Mouse (Mus musculus): ENCODE data around the gene Tlr5. TPM values are rescaled to one million over a fixed set of nuclear protein-coding genes. Genes with fewer than 3 reads are reported as not detected.

The Tlr5 gene
- total and polyA plus RNA-seq, 3 experiments = not detected

DNA sequence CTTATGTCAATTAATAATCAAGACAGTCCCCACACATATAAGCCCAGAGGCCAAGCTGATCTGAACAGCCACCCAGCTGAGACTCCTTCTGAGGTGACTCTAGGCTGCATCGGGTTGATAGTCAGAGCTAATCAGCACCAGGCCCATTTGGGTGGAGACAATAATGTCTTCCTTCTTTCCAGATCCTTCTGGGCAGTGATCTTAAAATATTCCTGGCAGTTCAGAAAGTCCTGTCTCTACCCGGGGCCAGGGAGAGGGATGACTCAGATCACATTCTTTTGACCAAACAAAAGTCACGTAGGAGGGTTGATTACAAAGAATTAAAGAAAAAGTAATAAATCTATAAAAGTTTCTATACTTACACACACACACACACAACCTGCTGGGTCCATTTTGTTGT, 10.7 kb upstream of the Tlr5 start:
- Histone ChIP-seq H3K27me3 (ENCODE audit: control insufficient read depth in 1 of 2, insufficient read depth in 2 of 2, low read length in 2 of 2) (no peaks in the 10 kb centered on the region; a peak in 1 of 4 replicates), H3K27ac (ENCODE audit: control insufficient read depth, low read depth, low read length) (no peak overlapping the region), H3K4me1 (ENCODE audit: control insufficient read depth in 1 of 2, insufficient read depth in 2 of 2, low read length in 2 of 2) (no peaks in the 10 kb centered on the region), H3K9me3 (replicated peaks; ENCODE audit: insufficient read depth, low read length) (no peaks in the 10 kb centered on the region), H3K4me3 (ENCODE audit: control insufficient read depth in 1 of 2, insufficient read depth in 1 of 2, low read depth in 2 of 2, low read length in 2 of 2) (no peak overlapping the region), H3K79me2 (ENCODE audit: control insufficient read depth, insufficient read depth, low read length, poor library complexity) (no peaks in the 10 kb centered on the region), H3K9ac (ENCODE audit: control insufficient read depth, low read depth, low read length, poor library complexity, severe bottlenecking) (no peak overlapping the region), H3K36me3 (ENCODE audit: control insufficient read depth in 1 of 2, insufficient read depth in 2 of 2, low read length in 2 of 2) (no peaks in the 10 kb centered on the region)
- DNase-seq (ENCODE audit: low read depth, low spot score) = no peak
- TF ChIP-seq MEF2A (IDR thresholded peaks at IDR 0.05; ENCODE audit: extremely low read depth, insufficient replicate concordance, low read depth, low read length, poor library complexity, severe bottlenecking) (no peak), SMC3 (IDR thresholded peaks at IDR 0.05; ENCODE audit: low read depth, low read length) (no peak), CHD2 (IDR thresholded peaks at IDR 0.05; ENCODE audit: low read length) (no peak), TCF12 (IDR thresholded peaks at IDR 0.05; ENCODE audit: low read depth, low read length) (no peak), USF2 (IDR thresholded peaks at IDR 0.05; ENCODE audit: borderline replicate concordance in 1 of 2, insufficient read depth in 1 of 2, low read depth in 1 of 2, low read length in 2 of 2) (no peak), BHLHE40 (IDR thresholded peaks at IDR 0.05; ENCODE audit: borderline replicate concordance, low read depth, low read length) (no peak), CTCF (IDR thresholded peaks at IDR 0.05 in 2 of 3, conservative IDR thresholded peaks at IDR 0.05 in 1 of 3; ENCODE audit: control insufficient read depth in 1 of 3, insufficient read depth in 1 of 3, low read depth in 2 of 3, low read length in 3 of 3, poor library complexity in 1 of 3, severe bottlenecking in 1 of 3) (no peak), UBTF (IDR thresholded peaks at IDR 0.05; ENCODE audit: borderline replicate concordance, insufficient read depth, low read depth, low read length) (no peak), MAZ (IDR thresholded peaks at IDR 0.05; ENCODE audit: low read depth, low read length) (no peak), NRF1 (IDR thresholded peaks at IDR 0.05; ENCODE audit: insufficient read depth, low read depth, low read length, poor library complexity, severe bottlenecking) (no peak), GATA1 (IDR thresholded peaks at IDR 0.05; ENCODE audit: low read depth, low read length) (no peak), GABPA (IDR thresholded peaks at IDR 0.05; ENCODE audit: low read depth, low read length) (no peak), ELF1 (IDR thresholded peaks at IDR 0.05; ENCODE audit: low read depth, low read length) (no peak), ZNF384 (IDR thresholded peaks at IDR 0.05; ENCODE audit: low read depth, low read length) (no peak)

DNA sequence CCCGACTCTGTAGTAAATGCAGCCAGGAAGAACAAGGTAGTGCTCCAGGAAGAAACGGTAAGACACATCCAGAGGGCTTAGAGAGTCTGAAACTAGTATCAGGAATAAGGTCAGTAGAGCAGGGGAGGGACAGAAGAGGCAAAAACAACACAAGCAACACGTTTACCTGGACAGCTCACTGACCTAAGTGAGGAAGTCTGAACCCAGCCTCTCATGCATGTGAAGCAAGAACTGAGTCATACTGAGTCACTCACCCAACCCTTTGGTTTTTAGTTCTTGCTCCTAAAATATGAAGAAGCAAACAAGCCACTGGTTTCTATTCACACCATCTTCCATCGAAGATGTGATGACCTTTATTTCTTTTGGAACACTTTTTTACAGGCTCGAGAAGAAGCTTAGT, 9.9 kb upstream of the Tlr5 start:
- Histone ChIP-seq H3K36me3 (ENCODE audit: control insufficient read depth in 1 of 2, insufficient read depth in 2 of 2, low read length in 2 of 2) (no peaks in the 10 kb centered on the region), H3K9me3 (replicated peaks; ENCODE audit: insufficient read depth, low read length) (no peaks in the 10 kb centered on the region), H3K27me3 (ENCODE audit: control insufficient read depth in 1 of 2, insufficient read depth in 2 of 2, low read length in 2 of 2) (no peaks in the 10 kb centered on the region; a peak in 1 of 4 replicates), H3K27ac (ENCODE audit: control insufficient read depth, low read depth, low read length) (no peak overlapping the region), H3K4me1 (ENCODE audit: control insufficient read depth in 1 of 2, insufficient read depth in 2 of 2, low read length in 2 of 2) (no peaks in the 10 kb centered on the region), H3K4me3 (ENCODE audit: control insufficient read depth in 1 of 2, insufficient read depth in 1 of 2, low read depth in 2 of 2, low read length in 2 of 2) (no peak overlapping the region), H3K79me2 (ENCODE audit: control insufficient read depth, insufficient read depth, low read length, poor library complexity) (no peaks in the 10 kb centered on the region), H3K9ac (ENCODE audit: control insufficient read depth, low read depth, low read length, poor library complexity, severe bottlenecking) (no peak overlapping the region)
- TF ChIP-seq MYB (IDR thresholded peaks at IDR 0.05; ENCODE audit: low read depth, low read length) (no peak), MAZ (IDR thresholded peaks at IDR 0.05; ENCODE audit: low read depth, low read length) (no peak), HCFC1 (IDR thresholded peaks at IDR 0.05; ENCODE audit: low read depth, low read length) (no peak), GABPA (IDR thresholded peaks at IDR 0.05; ENCODE audit: low read depth, low read length) (no peak), CHD1 (IDR thresholded peaks at IDR 0.05; ENCODE audit: low read depth, low read length) (no peak), SMC3 (IDR thresholded peaks at IDR 0.05; ENCODE audit: low read depth, low read length) (no peak), JUND (IDR thresholded peaks at IDR 0.05; ENCODE audit: low read depth, low read length) (no peak), MYC (IDR thresholded peaks at IDR 0.05; ENCODE audit: low read depth, low read length) (no peak), CHD2 (IDR thresholded peaks at IDR 0.05; ENCODE audit: low read length) (no peak), USF1 (IDR thresholded peaks at IDR 0.05; ENCODE audit: low read depth, low read length) (no peak), POLR2AphosphoS5 (IDR thresholded peaks at IDR 0.05; ENCODE audit: borderline replicate concordance, low read depth, low read length) (no peak), RAD21 (IDR thresholded peaks at IDR 0.05; ENCODE audit: low read depth, low read length) (no peak), GATA1 (IDR thresholded peaks at IDR 0.05; ENCODE audit: low read depth, low read length) (no peak), ZNF384 (IDR thresholded peaks at IDR 0.05; ENCODE audit: low read depth, low read length) (no peak), MXI1 (IDR thresholded peaks at IDR 0.05; ENCODE audit: low read depth, low read length) (no peak), E2F4 (IDR thresholded peaks at IDR 0.05; ENCODE audit: borderline replicate concordance, low read depth, low read length) (no peak), ZKSCAN1 (IDR thresholded peaks at IDR 0.05; ENCODE audit: low read depth, low read length) (no peak)
- no peak for DNase-seq (ENCODE audit: low read depth, low spot score)

All from MEL (cell line).